In the genomic region with DNA sequence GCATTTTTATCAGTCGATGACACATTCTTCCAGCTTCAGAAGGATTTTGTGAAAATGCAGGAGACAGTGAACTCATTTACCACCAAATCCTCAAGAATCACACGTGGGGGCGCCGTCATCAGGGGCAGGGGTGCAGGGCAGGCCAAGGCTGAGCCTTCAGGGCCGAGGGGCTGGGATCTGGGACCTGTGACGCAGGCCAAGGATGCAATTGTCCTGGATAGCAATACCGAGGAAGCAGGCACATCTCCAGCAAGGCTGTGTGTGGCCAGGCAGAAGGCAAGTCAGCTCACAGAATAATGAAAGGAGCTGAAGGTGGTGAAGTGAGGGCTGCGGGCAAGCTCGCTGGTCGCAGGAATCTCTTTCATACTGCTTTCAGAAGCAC, we compare ENCODE assay signal across 8 mouse cellular contexts.
DNase-seq lines count a peak whose midpoint lies in the region; ATAC-seq and TF ChIP-seq lines count a peak whose summit lies in the region.

No protein-coding gene starts in this region.

- H3K9me3 ChIP-seq in embryonic facial prominence, embryonic 10.5 days = no peaks in the 10 kb centered on the region
- H3K9me3 ChIP-seq in hindbrain, embryonic 12.5 days (replicated peaks) = 0 out of 2 replicates have a peak, but pooled peaks cover 4% of the 10 kb centered on the region

- peak overlapping the region; percentile 56 for H3K9ac ChIP-seq in hindbrain, embryonic 12.5 days

- intact Hi-C loops in left cerebral cortex, adult 2 months (cut with DNase I) = loop anchor here (1.0 to 10.0 kb wide), 5 partner anchors 131 to 899 kb away; partner anchors contain the start of gene Car8

- peak overlapping the region; percentile 54 for H3K4me2 ChIP-seq in hindbrain, embryonic 12.5 days (replicated peaks)

- H3K27me3 ChIP-seq in embryonic facial prominence, embryonic 10.5 days (replicated peaks; ENCODE audit: low read depth, poor library complexity, severe bottlenecking) = no peaks in the 10 kb centered on the region; the same call in 1 of the 2 replicates
- no peaks in the 10 kb centered on the region for H3K27me3 ChIP-seq in hindbrain, embryonic 12.5 days
- no peaks in the 10 kb centered on the region for H3K27me3 ChIP-seq in testis, adult 2 months (ENCODE audit: control insufficient read depth, insufficient read depth, low read length)

- TF ChIP-seq CTCF in left cerebral cortex, adult 2 months (IDR thresholded peaks at IDR 0.05) = no peak
- no peak for TF ChIP-seq CTCF in testis, adult 2 months (IDR thresholded peaks at IDR 0.05; ENCODE audit: control insufficient read depth, insufficient read depth, insufficient replicate concordance, low read depth, low read length)

- DNase-seq in left cerebral cortex, adult 2 months (ENCODE audit: extremely low spot score in 1 of 2, low spot score in 2 of 2) = peak; percentile 43 to 58
- no peak for DNase-seq in left cerebral cortex, adult 9 months (ENCODE audit: low spot score in 2 of 2)
- peak; percentile 64 for DNase-seq in adrenal gland, postnatal 14 days
- peak; percentile 50 for DNase-seq in embryonic facial prominence, embryonic 10.5 days (ENCODE audit: low spot score)
- DNase-seq in urinary bladder, adult 18-20 months (ENCODE audit: low spot score in 2 of 2) = no peak

- TF ChIP-seq POLR2A in testis, adult 2 months (IDR thresholded peaks at IDR 0.05; ENCODE audit: control insufficient read depth, low read depth, low read length) = no peak

- WGBS in embryonic facial prominence, embryonic 10.5 days = 11% methylated on average over 10 of the region's 10 CpGs
- WGBS in hindbrain, embryonic 12.5 days = 6% methylated on average over 10 of the region's 10 CpGs

- H3K4me1 ChIP-seq in embryonic facial prominence, embryonic 10.5 days = peaks cover 16% of the 10 kb centered on the region
- H3K4me1 ChIP-seq in hindbrain, embryonic 12.5 days = peaks cover 10% of the 10 kb centered on the region
- H3K4me1 ChIP-seq in testis, adult 2 months (ENCODE audit: control insufficient read depth, insufficient read depth, low read length) = peaks cover 4% of the 10 kb centered on the region; the same call in 1 of the 2 replicates

- H3K4me3 ChIP-seq in left cerebral cortex, adult 2 months = peak overlapping the region; percentile 39
- H3K4me3 ChIP-seq in embryonic facial prominence, embryonic 10.5 days = peak overlapping the region; percentile 45
- H3K4me3 ChIP-seq in hindbrain, embryonic 12.5 days = peak overlapping the region; percentile 18
- peak overlapping the region; percentile 62 for H3K4me3 ChIP-seq in testis, adult 2 months (ENCODE audit: control insufficient read depth, low read depth, low read length)

- peak overlapping the region; percentile 79 for H3K27ac ChIP-seq in left cerebral cortex, adult 2 months
- peak overlapping the region; percentile 65 for H3K27ac ChIP-seq in embryonic facial prominence, embryonic 10.5 days (replicated peaks)
- H3K27ac ChIP-seq in hindbrain, embryonic 12.5 days = peak overlapping the region; percentile 89
- H3K27ac ChIP-seq in testis, adult 2 months (ENCODE audit: control insufficient read depth, insufficient read depth, low read depth, low read length) = no peak overlapping the region

- peak; percentile 91 for ATAC-seq in hindbrain, embryonic 12.5 days (ENCODE audit: low FRiP score)
- ATAC-seq in megakaryocyte-erythroid progenitor cell, adult 5-6 weeks (replicated peaks; ENCODE audit: low FRiP score, low TSS enrichment, poor library complexity, severe bottlenecking) = peak; percentile 12; the same call in 1 of the 2 replicates

- H3K36me3 ChIP-seq in embryonic facial prominence, embryonic 10.5 days (replicated peaks) = no peaks in the 10 kb centered on the region
- H3K36me3 ChIP-seq in hindbrain, embryonic 12.5 days = no peaks in the 10 kb centered on the region
- no peaks in the 10 kb centered on the region for H3K36me3 ChIP-seq in testis, adult 2 months (ENCODE audit: control insufficient read depth, insufficient read depth, low read length)

Comparison
In these comparisons a context has a peak if more than half of its experiments do, and no peak if none do; other contexts are left out.
1. DNase-seq: peak in left cerebral cortex, adult 2 months (2 of 2), adrenal gland, postnatal 14 days (single experiment) and embryonic facial prominence, embryonic 10.5 days (single experiment); none in left cerebral cortex, adult 9 months (0 of 2) and urinary bladder, adult 18-20 months (0 of 2).
2. Peak in every context shown above with its lines, with median percentiles within 50 percentile points of each other: H3K4me3 ChIP-seq.